Mouse (Mus musculus) stomach, embryonic 15.5 days (tissue): Measurements from ENCODE around the gene Dnal4. TPM values are rescaled to one million over a fixed set of nuclear protein-coding genes. Genes with fewer than 3 reads are reported as not detected.

ENCODE experiments used
- ATAC-seq: fragments of 200-750 bp; cut with Nextera tagmentation; 2 replicates; pipeline ENCODE4 v1.8.0; 2017; ENCODE audit warnings: low read depth, moderate number of reproducible peaks, moderate TSS enrichment; ENCODE audit not compliant: insufficient read depth, low FRiP score
- H3K27ac ChIP-seq: fragments of 300-500 bp; sonication (generic); 2 replicates; pipeline ENCODE4 v1.5.1; 2015; ENCODE audit warnings: mild to moderate bottlenecking, inconsistent platforms
- H3K27me3 ChIP-seq: fragments of 300-500 bp; sonication (generic); replicated peaks from 2 replicates; pipeline ENCODE4 v1.6.1; 2015; ENCODE audit warnings: inconsistent platforms
- H3K36me3 ChIP-seq: fragments of 300-500 bp; sonication (generic); 2 replicates; pipeline ENCODE4 v1.6.1; 2015; ENCODE audit warnings: inconsistent platforms
- H3K4me1 ChIP-seq: fragments of 300-500 bp; sonication (generic); 2 replicates; pipeline ENCODE4 v1.6.1; 2015; ENCODE audit warnings: inconsistent platforms
- H3K4me2 ChIP-seq: fragments of 300-500 bp; sonication (generic); 2 replicates; pipeline ENCODE4 v1.6.1; 2015; ENCODE audit warnings: mild to moderate bottlenecking, inconsistent platforms
- H3K4me3 ChIP-seq: fragments of 300-500 bp; sonication (generic); replicated peaks from 2 replicates; pipeline ENCODE4 v1.5.1; 2015; ENCODE audit warnings: inconsistent platforms
- H3K9ac ChIP-seq: fragments of 300-500 bp; sonication (generic); 2 replicates; pipeline ENCODE4 v1.6.1; 2015; ENCODE audit warnings: inconsistent platforms
- H3K9me3 ChIP-seq: fragments of 300-500 bp; sonication (generic); 2 replicates; pipeline ENCODE4 v1.6.1; 2016; ENCODE audit warnings: inconsistent platforms
- WGBS: fragments of 180-500 bp; shearing (Covaris S2); methylation state at CpG from one replicate; pipeline ENCODE4 v1.1.7; 2015; 5-methylcytosine and 5-hydroxymethylcytosine counted together
- polyA plus RNA-seq: library from polyadenylated mRNA; unstranded; fragments of >200 nt; fragmentation: Nextera tagmentation; extraction: Ambion mirVana; gene quantifications from 2 replicates; pipeline ENCODE4 v1.2.1, GENCODE M21; 2015

The Dnal4 gene
- polyA plus RNA-seq, 1 experiment from 2014 or later: 44.4 TPM

- Histone ChIP-seq H3K36me3 (no peaks in the 10 kb centered on the region), H3K27ac (no peak overlapping the region), H3K27me3 (peaks cover 31% of the 10 kb centered on the region), H3K9ac (no peak overlapping the region), H3K4me1 (0 out of 2 replicates have a peak, but pooled peaks cover 4% of the 10 kb centered on the region), H3K9me3 (no peaks in the 10 kb centered on the region), H3K4me2 (no peak overlapping the region), H3K4me3 (no peak overlapping the region)
- WGBS: 52% methylated on average over 3 of the region's 3 CpGs
- ATAC-seq: no peak
Observed at GRCm38 (mm10) chr15:79810061-79810460, 32.4 kb upstream of the Dnal4 start.

GRCm38 (mm10) chr15:79808658-79809057, 31.0 kb upstream of the Dnal4 start:
- no peak for ATAC-seq
- Histone ChIP-seq H3K9me3 (no peaks in the 10 kb centered on the region), H3K27me3 (peaks cover 38% of the 10 kb centered on the region), H3K4me1 (peaks cover 13% of the 10 kb centered on the region; the same call in 1 of the 2 replicates), H3K27ac (no peak overlapping the region), H3K36me3 (no peaks in the 10 kb centered on the region), H3K9ac (no peak overlapping the region), H3K4me3 (no peak overlapping the region), H3K4me2 (no peak overlapping the region)
- 52% methylated on average over 5 of the region's 5 CpGs for WGBS

DNA sequence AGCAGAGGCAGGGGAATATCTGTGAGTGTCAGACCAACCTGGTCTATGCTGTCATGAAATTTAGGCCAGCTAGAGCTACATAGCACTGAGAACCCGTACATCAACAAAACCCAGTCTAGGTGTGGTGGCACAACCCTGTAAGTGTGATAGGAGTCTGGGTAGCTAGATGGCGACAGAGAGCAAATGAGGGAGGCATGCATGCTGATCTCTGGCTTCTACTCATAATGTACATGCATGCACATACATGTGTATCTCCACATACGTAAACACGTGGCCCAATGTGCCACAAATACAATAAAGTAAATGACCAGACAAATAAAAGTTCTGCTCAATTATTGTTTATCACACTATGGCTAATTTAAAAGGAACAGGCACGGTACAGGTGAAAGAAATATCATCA, 30.5 kb upstream of the Dnal4 start:
- H3K4me2 ChIP-seq: no peak overlapping the region
- WGBS: 26% methylated on average over 5 of the region's 5 CpGs
- no peak overlapping the region for H3K4me3 ChIP-seq
- no peaks in the 10 kb centered on the region for H3K36me3 ChIP-seq
- no peak for ATAC-seq
- peaks cover 17% of the 10 kb centered on the region; the same call in 1 of the 2 replicates for H3K4me1 ChIP-seq
- peaks cover 44% of the 10 kb centered on the region for H3K27me3 ChIP-seq
- no peak overlapping the region for H3K9ac ChIP-seq
- no peaks in the 10 kb centered on the region for H3K9me3 ChIP-seq
- no peak overlapping the region for H3K27ac ChIP-seq

- Histone ChIP-seq H3K4me3 (no peak overlapping the region), H3K27me3 (peaks cover 53% of the 10 kb centered on the region)
- WGBS: 47% methylated on average over 1 of the region's 1 CpGs
Observed at GRCm38 (mm10) chr15:79807050-79807449, 29.4 kb upstream of the Dnal4 start.

GRCm38 (mm10) chr15:79805246-79805645, 27.6 kb upstream of the Dnal4 start:
- Histone ChIP-seq H3K27ac (no peak overlapping the region), H3K27me3 (peaks cover 65% of the 10 kb centered on the region), H3K4me2 (peak overlapping the region; percentile 96; the same call in 1 of the 2 replicates), H3K9ac (no peak overlapping the region), H3K4me1 (peaks cover 17% of the 10 kb centered on the region; the same call in 1 of the 2 replicates), H3K9me3 (no peaks in the 10 kb centered on the region), H3K4me3 (no peak overlapping the region), H3K36me3 (no peaks in the 10 kb centered on the region)
- WGBS: 22% methylated on average over 8 of the region's 8 CpGs
- no peak for ATAC-seq

More at GRCm38 (mm10) chr15:79807050-79807449, 29.4 kb upstream of the Dnal4 start:
- Histone ChIP-seq H3K9me3 (no peaks in the 10 kb centered on the region), H3K9ac (no peak overlapping the region), H3K36me3 (no peaks in the 10 kb centered on the region), H3K4me1 (peaks cover 17% of the 10 kb centered on the region; the same call in 1 of the 2 replicates), H3K27ac (no peak overlapping the region), H3K4me2 (no peak overlapping the region)
- no peak for ATAC-seq

DNA sequence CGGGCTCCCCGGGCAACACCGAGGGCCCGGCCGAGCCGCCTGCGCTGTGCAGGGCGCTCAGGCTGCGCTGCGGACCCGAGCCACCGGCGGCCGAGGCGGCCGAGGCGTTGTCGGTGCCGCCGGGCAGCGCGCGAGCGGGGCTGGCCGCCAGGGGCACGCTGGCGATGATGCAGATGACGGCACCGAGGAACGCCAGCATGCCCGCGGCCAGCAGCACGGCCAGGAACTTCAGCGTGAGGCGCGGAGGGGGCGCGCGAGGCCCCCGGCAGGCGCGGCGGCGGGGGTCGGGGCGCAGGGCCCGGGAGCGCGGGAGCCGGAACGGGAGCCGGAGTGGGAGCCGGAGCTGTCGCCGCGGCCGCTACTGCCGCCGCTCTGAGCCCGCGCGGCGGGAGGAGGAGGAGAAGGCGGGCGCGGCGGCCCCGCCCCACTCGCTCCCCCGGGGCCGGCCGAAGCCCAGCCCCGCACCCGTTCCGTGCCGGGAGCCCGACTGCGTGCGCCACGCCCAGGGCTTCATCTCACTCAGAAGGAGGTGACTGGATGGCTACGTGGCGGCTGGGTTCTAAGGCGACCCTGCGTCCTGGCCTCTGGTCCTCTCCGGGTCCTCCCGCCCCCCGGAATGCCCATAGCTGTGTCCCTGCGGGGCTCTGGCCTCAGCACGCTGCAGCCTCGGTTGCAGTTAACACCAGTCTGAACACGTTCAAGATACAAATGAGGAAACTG, 26.9 kb upstream of the Dnal4 start, which contains the start of gene Nptxr:
Gene Nptxr, minus strand, starts transcription at position 415 of the 720 bp plus-strand sequence.
- ATAC-seq: peak; percentile 77
- Histone ChIP-seq H3K36me3 (no peaks in the 10 kb centered on the region), H3K9me3 (no peaks in the 10 kb centered on the region), H3K27ac (no peak within 1 kb of the TSS), H3K9ac (peak within 1 kb of the TSS; percentile 39), H3K4me1 (peaks cover 17% of the 10 kb centered on the region; the same call in 1 of the 2 replicates), H3K4me3 (peak within 1 kb of the TSS; percentile 64), H3K4me2 (peak within 1 kb of the TSS; percentile 96), H3K27me3 (peaks cover 65% of the 10 kb centered on the region)
- under 1% methylated on average over 87 of the region's 91 CpGs for WGBS

GRCm38 (mm10) chr15:79803533-79804351, 26.1 kb upstream of the Dnal4 start:
- Histone ChIP-seq H3K4me2 (peak overlapping the region; percentile 96), H3K9me3 (no peaks in the 10 kb centered on the region), H3K4me3 (peak overlapping the region; percentile 64), H3K36me3 (no peaks in the 10 kb centered on the region), H3K27ac (no peak overlapping the region), H3K27me3 (peaks cover 60% of the 10 kb centered on the region), H3K4me1 (peaks cover 17% of the 10 kb centered on the region; the same call in 1 of the 2 replicates), H3K9ac (peak overlapping the region; percentile 39)
- WGBS: 5% methylated on average over 81 of the region's 81 CpGs
- peak; percentile 15; the same call in 1 of the 2 replicates for ATAC-seq

DNA sequence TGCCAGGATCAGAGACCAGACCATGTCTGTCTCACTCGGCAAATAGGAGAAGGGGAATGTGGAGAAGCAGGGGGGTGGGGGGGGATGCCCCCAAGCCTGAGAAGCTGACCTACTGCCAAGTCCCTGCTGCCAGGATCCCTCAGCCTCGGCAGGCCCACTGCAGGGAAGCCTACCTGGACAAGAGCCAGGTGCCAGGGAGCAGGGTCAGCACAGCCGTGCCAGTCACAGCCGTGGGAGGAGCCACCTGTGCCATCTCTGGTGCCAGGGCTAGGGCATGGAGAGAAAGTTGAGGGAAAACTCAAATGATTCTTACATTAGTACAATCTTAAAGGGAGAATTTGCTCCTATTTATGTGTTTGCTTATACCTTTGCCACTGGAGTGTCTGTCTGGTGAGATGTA, 24.7 kb upstream of the Dnal4 start:
- WGBS: 63% methylated on average over 4 of the region's 4 CpGs
- H3K4me3 ChIP-seq: no peak overlapping the region
- no peaks in the 10 kb centered on the region for H3K9me3 ChIP-seq
- no peak for ATAC-seq
- peaks cover 55% of the 10 kb centered on the region for H3K27me3 ChIP-seq
- 0 out of 2 replicates have a peak overlapping the region, but pooled peaks have one; percentile 1 for H3K4me2 ChIP-seq
- peaks cover 17% of the 10 kb centered on the region; the same call in 1 of the 2 replicates for H3K4me1 ChIP-seq
- H3K27ac ChIP-seq: no peak overlapping the region
- no peaks in the 10 kb centered on the region for H3K36me3 ChIP-seq
- no peak overlapping the region for H3K9ac ChIP-seq

DNA sequence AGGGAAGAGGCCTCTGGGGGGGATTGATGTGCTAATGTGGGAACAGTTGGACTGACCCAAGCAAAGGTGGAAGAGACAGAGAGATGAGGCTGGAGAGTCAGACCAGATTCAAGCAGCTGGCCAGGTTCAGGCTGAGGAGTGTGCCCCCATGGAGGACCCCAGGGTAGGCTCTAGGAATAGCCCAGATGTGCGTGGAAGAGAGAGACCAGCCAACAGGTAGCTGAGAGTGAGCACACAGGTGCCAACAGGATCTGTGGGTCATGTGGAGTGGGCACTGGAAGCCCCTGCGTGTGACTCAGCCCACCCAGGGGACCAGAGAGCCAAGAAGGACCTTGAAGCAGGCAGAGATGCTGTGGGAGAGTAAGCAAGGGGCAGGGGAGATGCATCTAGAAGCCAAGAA, 24.0 kb upstream of the Dnal4 start:
- Histone ChIP-seq H3K9me3 (no peaks in the 10 kb centered on the region), H3K36me3 (no peaks in the 10 kb centered on the region), H3K4me1 (peaks cover 17% of the 10 kb centered on the region; the same call in 1 of the 2 replicates), H3K4me3 (no peak overlapping the region), H3K27ac (no peak overlapping the region), H3K27me3 (peaks cover 48% of the 10 kb centered on the region), H3K4me2 (no peak overlapping the region), H3K9ac (no peak overlapping the region)
- ATAC-seq: no peak
- 55% methylated on average over 2 of the region's 2 CpGs for WGBS

DNA sequence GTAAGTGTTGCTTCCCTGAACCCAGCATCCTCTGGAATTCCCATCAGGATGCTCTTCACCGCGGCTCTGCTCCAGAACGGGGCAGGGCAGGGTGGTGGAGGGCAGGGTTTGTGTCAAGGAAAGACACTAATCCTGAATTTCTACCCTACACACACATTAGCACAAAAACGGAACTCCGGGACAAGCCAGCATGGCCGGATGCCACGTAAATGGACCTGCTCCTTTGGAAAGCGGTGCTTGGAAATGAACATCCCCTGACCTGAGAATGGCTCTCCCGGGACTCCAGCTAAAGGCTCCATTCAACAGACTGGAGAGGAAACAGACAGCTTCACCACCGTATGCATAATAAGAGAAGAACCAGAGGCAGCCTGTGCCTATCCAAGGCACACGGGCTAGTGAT, 23.1 kb upstream of the Dnal4 start:
- WGBS: 55% methylated on average over 11 of the region's 11 CpGs
- no peak for ATAC-seq
- Histone ChIP-seq H3K27ac (no peak overlapping the region), H3K4me2 (no peak overlapping the region), H3K9me3 (no peaks in the 10 kb centered on the region), H3K27me3 (peaks cover 40% of the 10 kb centered on the region), H3K36me3 (no peaks in the 10 kb centered on the region), H3K9ac (no peak overlapping the region), H3K4me3 (no peak overlapping the region), H3K4me1 (peaks cover 17% of the 10 kb centered on the region; the same call in 1 of the 2 replicates)

DNA sequence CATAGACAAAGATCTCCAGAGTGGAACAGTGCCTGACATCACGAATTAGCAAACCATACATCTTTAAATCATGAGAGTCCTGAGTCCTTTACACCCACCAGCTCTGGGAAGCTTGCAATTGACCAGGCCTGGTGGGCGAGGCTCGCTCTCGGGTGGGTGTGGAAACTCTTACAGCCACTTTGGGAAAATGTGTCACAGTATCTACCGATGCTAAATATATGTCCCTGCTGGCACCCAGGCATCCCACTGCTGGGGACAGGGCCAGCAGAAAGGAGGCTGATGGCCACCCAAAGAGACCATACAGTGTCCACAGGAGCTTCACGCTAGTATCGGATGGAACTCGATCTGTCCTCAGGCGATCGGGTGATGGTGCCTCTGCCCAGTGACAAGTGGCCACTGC, 20.9 kb upstream of the Dnal4 start:
- Histone ChIP-seq H3K4me2 (no peak overlapping the region), H3K27me3 (peaks cover 26% of the 10 kb centered on the region), H3K9ac (no peak overlapping the region), H3K4me1 (peaks cover 3% of the 10 kb centered on the region; the same call in 1 of the 2 replicates), H3K9me3 (no peaks in the 10 kb centered on the region), H3K4me3 (no peak overlapping the region), H3K36me3 (no peaks in the 10 kb centered on the region), H3K27ac (no peak overlapping the region)
- ATAC-seq: no peak
- 88% methylated on average over 10 of the region's 10 CpGs for WGBS

DNA sequence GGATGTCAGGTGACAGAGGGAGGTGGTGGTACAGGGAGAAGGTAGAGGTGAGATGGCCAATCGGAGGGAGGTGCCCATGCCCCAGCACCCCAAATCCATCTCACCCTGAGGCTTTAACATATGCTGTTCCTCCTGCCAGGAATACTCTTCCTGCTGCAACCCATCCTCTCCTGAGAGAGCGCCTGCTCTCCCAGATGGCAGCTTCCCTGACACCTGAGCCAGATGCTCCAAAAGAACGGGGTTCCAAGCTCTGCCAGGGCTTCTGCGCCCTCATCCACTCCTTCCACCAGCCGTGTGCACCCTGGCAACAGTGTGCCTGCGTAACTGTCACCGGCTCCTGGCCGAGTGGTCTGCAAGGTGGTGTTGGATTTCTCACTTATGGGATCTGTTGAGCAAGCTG, 20.0 kb upstream of the Dnal4 start:
- no peak for ATAC-seq
- H3K4me2 ChIP-seq: no peak overlapping the region
- no peak overlapping the region for H3K27ac ChIP-seq
- H3K27me3 ChIP-seq: peaks cover 18% of the 10 kb centered on the region; the same call in 1 of the 2 replicates
- H3K4me1 ChIP-seq: no peaks in the 10 kb centered on the region
- 83% methylated on average over 8 of the region's 8 CpGs for WGBS
- no peak overlapping the region for H3K9ac ChIP-seq
- no peaks in the 10 kb centered on the region for H3K36me3 ChIP-seq
- no peaks in the 10 kb centered on the region for H3K9me3 ChIP-seq
- no peak overlapping the region for H3K4me3 ChIP-seq
